Mouse (Mus musculus) spleen, adult 18-20 months (tissue): ENCODE measurements at regions not wholly inside any gene's neighbourhood (a gene's known extent, or its start where the extent isn't known, plus 50 kb on each side); places are given as distances from the start of the nearest gene placed in this dataset.

ENCODE experiments used
- DNase-seq, 2 experiments: peaks; one replicate each; pipeline ENCODE4 v3.0.0; 2022; ENCODE audit warnings: mixed read lengths in 2 of 2

- no peak for DNase-seq
These were observed 60.0 kb upstream of the Fer start for GRCm38 (mm10) chr17:63802846-63803245.

DNA sequence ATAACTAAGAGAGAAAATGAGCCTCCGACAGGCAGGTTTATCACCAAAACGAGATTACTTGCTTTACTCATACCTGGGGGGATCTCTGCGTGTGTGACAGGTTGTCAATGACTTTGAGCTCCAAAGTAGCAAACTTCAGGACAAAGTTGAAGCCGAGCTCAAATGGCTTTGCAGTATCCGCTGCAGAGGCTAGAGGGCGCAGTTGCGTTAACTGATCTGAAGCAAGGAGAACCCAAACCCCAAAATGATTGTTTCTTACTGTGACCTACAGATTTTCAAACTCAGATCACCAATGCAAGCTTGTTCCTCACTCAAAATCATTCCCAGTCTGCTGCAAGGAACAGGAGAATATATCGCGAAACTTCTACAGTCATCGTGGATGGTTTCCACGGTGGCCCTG, 59.3 kb upstream of the Fer start:
- peak; percentile 8 to 62 for DNase-seq

DNA sequence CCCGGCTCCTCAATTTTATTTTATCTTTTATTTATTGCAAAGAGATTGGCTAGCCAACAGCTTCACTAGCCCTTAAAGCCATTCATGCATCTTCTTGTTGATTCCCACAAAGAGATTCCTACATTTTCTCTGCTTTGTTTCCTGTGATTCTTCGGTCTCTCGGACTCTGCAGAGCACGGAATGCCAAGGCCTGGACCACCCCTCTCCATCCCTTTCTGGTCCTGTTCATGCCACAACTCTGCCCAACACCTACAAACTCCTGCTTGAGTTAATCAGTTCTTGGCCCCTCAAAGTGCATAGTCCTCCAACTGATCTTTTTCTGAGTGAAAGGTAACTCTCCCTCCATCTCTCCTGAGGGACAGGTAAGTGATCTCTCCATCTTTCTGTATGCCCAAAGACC, 58.4 kb upstream of the Fer start:
- no peak for DNase-seq

DNA sequence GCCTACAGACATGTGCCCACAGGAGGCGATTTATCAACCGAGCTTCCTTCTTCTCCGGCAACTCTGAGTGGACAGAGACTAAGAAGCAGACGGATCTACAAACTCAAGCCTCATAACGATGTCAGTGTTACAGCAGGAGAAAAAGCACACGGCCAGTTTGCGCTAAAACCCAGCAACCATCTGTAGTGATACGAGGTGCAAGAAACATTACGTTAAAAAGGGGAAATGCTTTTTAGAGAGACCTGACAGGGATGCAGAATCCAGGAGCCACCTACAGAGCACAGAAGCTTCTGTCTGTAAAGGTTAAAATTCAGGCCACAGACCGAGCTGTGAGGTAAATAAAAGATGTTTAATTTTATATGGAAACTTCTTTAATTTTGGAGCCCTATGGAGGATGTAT, 56.5 kb upstream of the Fer start:
- no peak for DNase-seq

DNA sequence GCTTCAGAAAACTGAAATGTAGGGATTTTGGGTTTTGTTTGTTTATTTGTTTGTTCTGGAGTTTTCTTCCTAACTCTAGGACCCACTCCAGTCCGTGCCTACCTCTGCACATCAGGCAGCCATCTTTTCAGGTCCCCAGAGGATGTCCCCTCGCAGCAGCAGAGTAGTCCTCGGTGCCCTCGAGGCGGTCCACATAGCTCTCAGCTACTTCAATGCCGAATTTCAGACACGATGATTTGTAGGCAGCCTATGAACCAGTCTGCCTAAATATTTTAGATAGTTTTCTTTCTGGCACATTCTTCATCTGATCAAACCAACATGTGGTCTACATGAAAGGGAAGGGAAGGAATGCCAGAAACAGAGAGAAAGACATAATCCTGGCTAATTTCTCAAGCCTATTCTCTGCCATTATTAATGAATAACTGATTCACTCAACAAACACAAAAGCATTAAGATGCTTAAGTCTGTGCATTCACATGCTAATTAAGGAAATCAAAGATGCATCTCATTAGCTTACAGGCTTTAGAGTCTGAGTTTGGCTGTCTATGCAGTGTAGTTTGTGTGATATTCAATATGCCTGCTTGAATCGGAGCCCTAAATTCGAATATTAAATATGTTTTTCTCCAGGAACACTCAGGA, 55.2 kb upstream of the Fer start:
- DNase-seq: no peak

- DNase-seq: no peak
These were observed 54.1 kb upstream of the Fer start for GRCm38 (mm10) chr17:63808756-63809155.

GRCm38 (mm10) chr17:63811246-63811785, 51.5 kb upstream of the Fer start:
- DNase-seq: no peak

DNA sequence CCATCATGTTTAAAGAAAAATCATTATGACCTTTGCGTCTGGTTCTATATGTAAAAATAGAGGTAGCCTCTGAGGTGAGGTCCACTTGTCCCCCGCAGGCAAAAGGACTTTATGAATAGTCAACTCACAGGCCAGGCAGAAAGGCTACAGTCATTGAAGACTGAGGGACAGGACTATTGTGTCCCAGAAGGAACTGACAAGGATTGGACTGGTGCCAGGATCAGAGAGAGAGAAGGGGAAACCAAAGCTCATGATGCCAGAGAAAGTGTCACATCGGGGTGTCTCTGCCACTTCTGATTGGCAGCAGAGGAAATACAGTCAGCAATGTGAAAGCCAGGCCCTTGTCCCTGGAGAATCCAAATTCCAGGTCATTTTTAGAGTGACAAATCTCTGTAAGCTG, 50.3 kb upstream of the Fer start:
- no peak for DNase-seq
